Mouse (Mus musculus) kidney, adult 2 months (tissue): ENCODE measurements around the gene Wbp2. TPM values are rescaled to one million over a fixed set of nuclear protein-coding genes. Genes with fewer than 3 reads are reported as not detected.

Experiments used
- DNase-seq: peaks from one replicate; pipeline ENCODE4 v3.0.0; 2021
- H3K27ac ChIP-seq: fragments of 200-500 bp; 2 replicates; pipeline ENCODE4 v1.5.1; 2012; ENCODE audit warnings: low read depth, low read length, control low read depth, inconsistent platforms; ENCODE audit not compliant: insufficient read depth
- H3K27me3 ChIP-seq: fragments of 200-500 bp; replicated peaks from 2 replicates; pipeline ENCODE4 v1.6.1; 2012; ENCODE audit warnings: mild to moderate bottlenecking, moderate library complexity, low read length, inconsistent platforms; ENCODE audit not compliant: control insufficient read depth, insufficient read depth
- H3K36me3 ChIP-seq: fragments of 200-500 bp; 2 replicates; pipeline ENCODE4 v1.6.1; 2012; ENCODE audit warnings: mild to moderate bottlenecking, moderate library complexity, low read length, inconsistent platforms; ENCODE audit not compliant: control insufficient read depth, insufficient read depth
- H3K4me1 ChIP-seq: fragments of 200-500 bp; 2 replicates; pipeline ENCODE4 v1.6.1; 2011; ENCODE audit warnings: low read length; ENCODE audit not compliant: control insufficient read depth, insufficient read depth
- H3K4me3 ChIP-seq: fragments of 200-500 bp; 2 replicates; pipeline ENCODE4 v1.5.1; 2011; ENCODE audit warnings: mild to moderate bottlenecking, low read depth, low read length, control low read depth; ENCODE audit not compliant: insufficient read depth
- CTCF ChIP-seq: fragments of 200-500 bp; conservative IDR thresholded peaks from 2 replicates; pipeline ENCODE4 v1.5.1; 2011; ENCODE audit warnings: low read depth, mild to moderate bottlenecking, control low read depth, low read length, moderate library complexity, mixed read lengths; ENCODE audit not compliant: insufficient read depth, insufficient read length
- POLR2A ChIP-seq: fragments of 200-500 bp; IDR thresholded peaks from one replicate; pipeline ENCODE4 v1.6.1; 2011; ENCODE audit warnings: low read depth, low read length, control low read depth
- WGBS: fragments of 180-500 bp; shearing (Covaris S2); methylation state at CpG from one replicate; pipeline ENCODE4 v1.1.7; 2018; 5-methylcytosine and 5-hydroxymethylcytosine counted together
- polyA plus RNA-seq: library from polyadenylated mRNA; depleted of rRNA; stranded (reverse); fragments of >200 nt; gene quantifications from 2 replicates; pipeline ENCODE4 v1.2.3, GENCODE M21; 2012

Wbp2 gene
- polyA plus RNA-seq, 1 experiment: 392 TPM

DNA sequence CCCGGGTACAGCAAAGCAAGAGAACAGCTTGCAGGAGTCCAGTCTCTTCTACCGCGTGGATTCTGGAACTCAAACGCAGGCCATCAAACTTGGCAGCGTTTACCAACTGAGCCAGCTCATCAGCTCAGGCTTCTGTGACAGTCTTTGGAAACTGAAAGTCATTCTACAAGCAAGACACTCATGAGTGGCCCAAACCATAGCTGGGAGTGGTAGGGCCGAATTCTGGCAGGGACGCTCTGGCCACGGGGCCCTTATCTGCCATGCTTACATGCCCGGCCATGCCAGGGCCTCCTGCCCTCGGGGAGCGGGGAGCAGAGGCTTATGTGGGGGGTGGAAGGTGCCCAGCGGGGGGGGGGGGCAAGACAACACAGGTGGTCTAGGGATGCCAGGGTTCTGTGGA is 16.8 kb upstream of the Wbp2 start:
- no peaks in the 10 kb centered on the region for H3K27me3 ChIP-seq
- peaks cover 65% of the 10 kb centered on the region for H3K4me1 ChIP-seq
- TF ChIP-seq CTCF: no peak
- TF ChIP-seq POLR2A: no peak
- H3K27ac ChIP-seq: peak overlapping the region; percentile 91
- H3K4me3 ChIP-seq: no peak overlapping the region
- H3K36me3 ChIP-seq: peaks cover 2% of the 10 kb centered on the region; the same call in 1 of the 2 replicates
- peak; percentile 51 for DNase-seq
- WGBS: 37% methylated on average over 12 of the region's 12 CpGs

DNA sequence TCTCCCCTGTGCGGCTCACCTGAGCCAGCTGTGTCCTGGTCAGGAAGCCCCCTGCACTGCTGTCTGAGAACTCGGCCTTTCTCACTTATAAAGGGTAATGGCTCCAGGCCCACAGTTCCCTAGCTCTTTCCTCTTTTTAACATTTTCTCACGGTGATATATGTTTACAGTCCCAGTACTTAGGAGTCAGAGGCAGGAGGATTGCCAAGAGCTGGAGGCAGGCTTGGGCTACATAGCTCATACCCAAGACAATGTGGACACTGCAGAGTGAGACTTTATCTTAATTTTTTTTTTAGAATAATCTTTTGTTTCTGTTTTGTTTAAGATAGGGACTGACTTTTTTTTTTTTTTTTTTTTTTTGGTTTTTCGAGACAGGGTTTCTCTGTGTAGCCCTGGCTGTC is 15.7 kb upstream of the Wbp2 start:
- DNase-seq: peak; percentile 8
- Histone ChIP-seq H3K27ac (peak overlapping the region; percentile 83), H3K4me1 (peaks cover 62% of the 10 kb centered on the region), H3K4me3 (peak overlapping the region; percentile 26; the same call in 1 of the 2 replicates), H3K27me3 (no peaks in the 10 kb centered on the region), H3K36me3 (peaks cover 2% of the 10 kb centered on the region; the same call in 1 of the 2 replicates)
- TF ChIP-seq CTCF (no peak), POLR2A (no peak)
- 35% methylated on average over 3 of the region's 4 CpGs for WGBS

DNA sequence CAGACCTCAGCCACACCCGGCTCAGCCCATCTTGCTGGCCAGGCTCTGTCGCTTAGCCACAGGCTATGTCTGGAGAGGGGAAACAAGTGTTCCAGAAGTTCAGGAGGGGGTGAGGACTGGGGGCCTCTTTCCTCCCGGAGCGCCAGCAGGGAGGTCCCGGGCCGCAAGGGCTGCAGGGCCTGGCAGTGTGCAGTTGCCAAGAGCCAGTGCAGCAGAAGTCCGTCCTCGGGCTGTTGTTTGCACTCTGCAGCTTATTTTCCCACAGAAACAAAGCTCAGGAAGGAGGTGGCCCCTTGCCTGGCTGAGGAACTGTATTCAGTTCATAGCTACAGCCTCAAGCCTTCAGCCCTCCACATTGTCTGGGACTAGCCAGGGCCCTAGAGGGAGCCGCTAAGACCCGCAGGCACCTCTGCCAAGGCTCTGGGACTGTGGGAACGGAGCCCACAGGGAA is 15.2 kb upstream of the Wbp2 start:
- peak overlapping the region; percentile 26 for H3K4me3 ChIP-seq
- 7% methylated on average over 11 of the region's 11 CpGs for WGBS
- H3K4me1 ChIP-seq: peaks cover 56% of the 10 kb centered on the region
- H3K27me3 ChIP-seq: no peaks in the 10 kb centered on the region
- peak overlapping the region; percentile 83 for H3K27ac ChIP-seq
- DNase-seq: peak; percentile 76
- H3K36me3 ChIP-seq: peaks cover 2% of the 10 kb centered on the region; the same call in 1 of the 2 replicates
- TF ChIP-seq CTCF (no peak), POLR2A (no peak)

DNA sequence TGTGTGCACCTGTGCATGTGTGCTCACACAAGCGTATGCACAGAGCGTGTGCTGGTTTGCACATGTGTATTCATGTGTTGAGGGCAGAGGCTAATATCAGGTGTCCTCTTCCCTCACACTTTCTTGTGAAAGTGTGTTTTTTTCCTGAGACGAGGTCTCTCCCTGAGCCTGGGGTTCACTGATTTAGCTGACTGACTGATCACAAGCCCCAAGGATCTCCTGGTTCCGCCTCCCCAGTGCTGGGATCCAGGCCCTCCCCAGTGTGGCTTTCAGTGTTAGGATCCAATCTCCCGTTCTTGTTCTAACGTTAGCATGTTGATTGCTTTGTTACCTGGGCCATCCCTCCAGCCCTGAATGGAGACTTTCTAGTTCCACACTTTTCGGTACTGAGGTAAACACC is 14.0 kb upstream of the Wbp2 start:
- DNase-seq: peak; percentile 43
- H3K36me3 ChIP-seq: no peaks in the 10 kb centered on the region
- H3K4me1 ChIP-seq: peaks cover 49% of the 10 kb centered on the region
- H3K27ac ChIP-seq: peak overlapping the region; percentile 83
- H3K4me3 ChIP-seq: peak overlapping the region; percentile 39
- 44% methylated on average over 7 of the region's 7 CpGs for WGBS
- TF ChIP-seq CTCF (no peak), POLR2A (no peak)
- H3K27me3 ChIP-seq: no peaks in the 10 kb centered on the region

DNA sequence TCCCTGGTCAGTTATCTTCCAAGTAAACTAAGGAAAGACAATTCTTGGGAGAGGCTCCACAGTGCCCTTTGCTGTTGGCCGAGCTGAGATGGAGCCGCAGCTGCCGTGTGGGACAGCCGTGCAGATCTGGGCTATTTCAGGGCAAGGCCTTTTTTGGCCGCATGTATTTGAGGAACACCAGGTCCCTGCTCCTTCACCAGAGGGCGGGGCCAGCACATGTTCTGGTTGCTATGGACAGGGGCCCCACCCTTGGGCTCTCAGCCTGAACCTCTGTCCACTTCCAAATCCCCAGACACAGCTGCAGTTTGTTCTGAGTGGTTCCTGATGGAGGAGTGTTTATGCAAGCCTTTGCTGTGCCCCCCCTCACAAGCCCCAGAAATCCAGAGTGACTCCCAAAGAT is 13.6 kb upstream of the Wbp2 start:
- 29% methylated on average over 6 of the region's 6 CpGs for WGBS
- no peaks in the 10 kb centered on the region for H3K27me3 ChIP-seq
- H3K4me3 ChIP-seq: peak overlapping the region; percentile 39
- H3K4me1 ChIP-seq: peaks cover 49% of the 10 kb centered on the region
- peak overlapping the region; percentile 83 for H3K27ac ChIP-seq
- peak; percentile 89 for DNase-seq
- no peak for TF ChIP-seq CTCF
- TF ChIP-seq POLR2A: peak; percentile 54
- H3K36me3 ChIP-seq: no peaks in the 10 kb centered on the region

DNA sequence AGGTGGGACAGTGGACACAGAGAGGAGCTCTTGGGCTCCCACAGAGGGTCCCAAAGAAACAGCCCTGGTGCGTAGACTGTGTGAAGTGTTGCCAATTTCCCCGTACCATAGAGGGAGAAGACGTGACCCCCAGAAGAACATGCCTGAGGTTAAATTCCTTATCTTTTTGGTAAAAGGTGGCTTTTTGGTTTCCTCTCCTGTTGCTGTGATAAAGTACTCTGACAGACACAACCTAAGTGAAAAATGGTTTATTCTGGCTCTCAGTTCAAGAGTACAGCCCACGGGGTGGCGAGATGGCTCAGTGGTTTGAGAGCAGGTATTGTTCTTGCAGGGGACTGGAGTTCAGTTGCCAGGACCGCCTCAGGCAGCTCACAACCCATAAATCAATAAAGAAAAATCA is 12.7 kb upstream of the Wbp2 start:
- 31% methylated on average over 6 of the region's 6 CpGs for WGBS
- Histone ChIP-seq H3K27ac (peak overlapping the region; percentile 95), H3K36me3 (no peaks in the 10 kb centered on the region), H3K27me3 (no peaks in the 10 kb centered on the region), H3K4me1 (peaks cover 43% of the 10 kb centered on the region), H3K4me3 (peak overlapping the region; percentile 52)
- DNase-seq: no peak
- TF ChIP-seq POLR2A (no peak), CTCF (no peak)

DNA sequence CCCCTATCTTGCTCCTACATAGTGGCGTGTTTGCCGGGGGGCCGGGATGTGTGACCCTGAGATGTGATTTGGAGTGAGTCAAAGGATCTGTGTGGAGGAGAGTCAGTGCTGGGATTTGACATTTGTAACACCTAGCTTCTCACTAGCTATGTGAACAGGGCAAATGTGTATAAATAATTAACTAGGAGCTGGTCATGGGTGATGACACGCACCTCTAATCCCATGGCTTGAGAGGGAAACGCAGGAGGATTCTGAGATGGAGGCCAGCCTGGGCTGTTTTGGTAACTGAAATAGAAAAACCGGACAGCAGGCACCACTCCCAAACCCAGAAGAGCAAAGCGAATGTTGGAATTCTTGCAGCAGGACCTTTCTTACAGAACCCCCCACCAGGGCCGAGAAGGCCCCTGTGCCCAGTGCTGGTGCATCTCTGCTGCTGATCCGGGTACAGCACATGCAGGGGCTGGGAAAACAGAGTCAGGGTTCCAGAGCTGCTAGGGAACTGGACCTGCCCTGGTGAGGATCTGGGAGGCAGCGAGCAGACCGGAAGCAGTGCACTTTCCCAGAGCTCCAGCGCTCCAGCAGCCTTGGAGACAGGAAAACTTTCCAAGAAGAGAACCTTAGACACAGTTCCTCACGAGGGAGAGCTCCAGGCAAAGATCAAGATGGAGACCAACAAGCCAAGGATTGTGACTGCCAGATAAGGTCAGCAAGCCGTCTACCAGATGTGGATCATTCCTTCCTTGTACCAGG is 12.1 kb upstream of the Wbp2 start:
- H3K27me3 ChIP-seq: no peaks in the 10 kb centered on the region
- DNase-seq: peak; percentile 88
- peaks cover 39% of the 10 kb centered on the region for H3K4me1 ChIP-seq
- peak overlapping the region; percentile 52 for H3K4me3 ChIP-seq
- no peaks in the 10 kb centered on the region for H3K36me3 ChIP-seq
- peak overlapping the region; percentile 95 for H3K27ac ChIP-seq
- TF ChIP-seq POLR2A (peak; percentile 17), CTCF (no peak)
- WGBS: 13% methylated on average over 14 of the region's 14 CpGs
